Mouse (Mus musculus) heart, embryonic 10.5 days (tissue): Measurements from ENCODE around the gene Igfbp6. TPM values are rescaled to one million over a fixed set of nuclear protein-coding genes. Genes with fewer than 3 reads are reported as not detected.
"Not testable (repeated sequence)": the region's sequence is repeated elsewhere in the genome, so short reads cannot be mapped to it uniquely, and the experiment has no call there.

ENCODE experiments used
- DNase-seq: peaks from one replicate; pipeline ENCODE4 v3.0.0-alpha.2; 2017; ENCODE audit warnings: low spot score
- H3K27ac ChIP-seq: fragments of 300-500 bp; sonication (generic); 2 replicates; pipeline ENCODE4 v1.5.1; 2016; ENCODE audit warnings: mild to moderate bottlenecking
- H3K27me3 ChIP-seq: fragments of 300-500 bp; sonication (generic); 2 replicates; pipeline ENCODE4 v1.6.1; 2016; ENCODE audit warnings: mild to moderate bottlenecking; ENCODE audit not compliant: poor library complexity, insufficient read depth, severe bottlenecking
- H3K36me3 ChIP-seq: fragments of 300-500 bp; sonication (generic); 2 replicates; pipeline ENCODE4 v1.6.1; 2016; ENCODE audit warnings: mild to moderate bottlenecking, moderate library complexity
- H3K4me1 ChIP-seq: fragments of 300-500 bp; sonication (generic); 2 replicates; pipeline ENCODE4 v1.6.1; 2016; ENCODE audit warnings: mild to moderate bottlenecking
- H3K4me3 ChIP-seq: fragments of 300-500 bp; sonication (generic); 2 replicates; pipeline ENCODE4 v1.5.1; 2016; ENCODE audit warnings: mild to moderate bottlenecking, moderate library complexity
- H3K9me3 ChIP-seq: fragments of 300-500 bp; sonication (generic); 2 replicates; pipeline ENCODE4 v1.6.1; 2016; ENCODE audit warnings: mild to moderate bottlenecking, moderate library complexity
- WGBS: fragments of 180-500 bp; shearing (Covaris S2); methylation state at CpG from one replicate; pipeline ENCODE4 v1.1.7; 2016; 5-methylcytosine and 5-hydroxymethylcytosine counted together
- polyA plus RNA-seq: library from polyadenylated mRNA; unstranded; fragments of >200 nt; fragmentation: Nextera tagmentation; extraction: Ambion mirVana; gene quantifications from 2 replicates; pipeline ENCODE4 v1.2.1, GENCODE M21; 2016

Gene Igfbp6
- polyA plus RNA-seq, 1 experiment from 2014 or later: 0.67 TPM

- Histone ChIP-seq H3K9me3 (no peaks in the 10 kb centered on the region), H3K4me3 (no peak overlapping the region), H3K4me1 (peaks cover 31% of the 10 kb centered on the region), H3K27me3 (peaks cover 6% of the 10 kb centered on the region; the same call in 1 of the 2 replicates), H3K27ac (no peak overlapping the region), H3K36me3 (no peaks in the 10 kb centered on the region)
- DNase-seq: no peak
- 53% methylated on average over 4 of the region's 4 CpGs for WGBS
These were observed 8.5 kb downstream of the Igfbp6 start for GRCm38 (mm10) chr15:102152646-102153045.

- not testable (repeated sequence) for H3K27ac ChIP-seq, H3K27me3 ChIP-seq, H3K9me3 ChIP-seq, H3K4me3 ChIP-seq, H3K36me3 ChIP-seq, DNase-seq
- H3K4me1 ChIP-seq: peaks cover 17% of the 10 kb centered on the region
- WGBS: 87% methylated on average over 6 of the region's 6 CpGs
These were observed 10.8 kb downstream of the Igfbp6 start for GRCm38 (mm10) chr15:102155006-102155405.

GRCm38 (mm10) chr15:102156836-102157235 is 12.7 kb downstream of the Igfbp6 start:
- peaks cover 9% of the 10 kb centered on the region; the same call in 1 of the 2 replicates for H3K27me3 ChIP-seq
- no peaks in the 10 kb centered on the region for H3K9me3 ChIP-seq
- H3K4me3 ChIP-seq: no peak overlapping the region
- H3K27ac ChIP-seq: 0 out of 2 replicates have a peak overlapping the region, but pooled peaks have one; percentile 42
- DNase-seq: no peak
- H3K4me1 ChIP-seq: peaks cover 6% of the 10 kb centered on the region; the same call in 1 of the 2 replicates
- 48% methylated on average over 20 of the region's 20 CpGs for WGBS
- H3K36me3 ChIP-seq: no peaks in the 10 kb centered on the region

- Histone ChIP-seq H3K9me3 (no peaks in the 10 kb centered on the region), H3K4me1 (peaks cover 6% of the 10 kb centered on the region; the same call in 1 of the 2 replicates), H3K27ac (no peak overlapping the region; the same call in 1 of the 2 replicates), H3K36me3 (no peaks in the 10 kb centered on the region), H3K27me3 (peaks cover 17% of the 10 kb centered on the region; the same call in 1 of the 2 replicates), H3K4me3 (no peak overlapping the region)
- DNase-seq: no peak
- 46% methylated on average over 27 of the region's 27 CpGs for WGBS
These were observed 16.4 kb downstream of the Igfbp6 start for GRCm38 (mm10) chr15:102160415-102161060.

- no peak for DNase-seq
- Histone ChIP-seq H3K27me3 (peaks cover 17% of the 10 kb centered on the region; the same call in 1 of the 2 replicates), H3K27ac (no peak overlapping the region), H3K9me3 (no peaks in the 10 kb centered on the region), H3K36me3 (no peaks in the 10 kb centered on the region), H3K4me1 (peaks cover 8% of the 10 kb centered on the region), H3K4me3 (no peak overlapping the region)
- 51% methylated on average over 3 of the region's 3 CpGs for WGBS
These were observed 19.9 kb downstream of the Igfbp6 start for GRCm38 (mm10) chr15:102163900-102164693.

GRCm38 (mm10) chr15:102165468-102166100 is 21.4 kb downstream of the Igfbp6 start:
- no peak for DNase-seq
- H3K27ac ChIP-seq: no peak overlapping the region
- 57% methylated on average over 6 of the region's 6 CpGs for WGBS

GRCm38 (mm10) chr15:102167620-102168021 is 23.5 kb downstream of the Igfbp6 start:
- no peak overlapping the region for H3K4me3 ChIP-seq
- H3K27me3 ChIP-seq: 0 out of 2 replicates have a peak, but pooled peaks cover under 1% of the 10 kb centered on the region
- H3K4me1 ChIP-seq: peaks cover 8% of the 10 kb centered on the region
- no peaks in the 10 kb centered on the region for H3K9me3 ChIP-seq
- DNase-seq: no peak
- no peaks in the 10 kb centered on the region for H3K36me3 ChIP-seq
- no peak overlapping the region for H3K27ac ChIP-seq
- WGBS: 57% methylated on average over 6 of the region's 6 CpGs

More at GRCm38 (mm10) chr15:102165468-102166100, 21.4 kb downstream of the Igfbp6 start:
- no peak overlapping the region for H3K4me3 ChIP-seq
- peaks cover 15% of the 10 kb centered on the region; the same call in 1 of the 2 replicates for H3K27me3 ChIP-seq
- no peaks in the 10 kb centered on the region for H3K9me3 ChIP-seq
- H3K4me1 ChIP-seq: peaks cover 8% of the 10 kb centered on the region
- no peaks in the 10 kb centered on the region for H3K36me3 ChIP-seq

GRCm38 (mm10) chr15:102169064-102169463 is 24.9 kb downstream of the Igfbp6 start:
- H3K36me3 ChIP-seq: no peaks in the 10 kb centered on the region
- no peak for DNase-seq
- no peaks in the 10 kb centered on the region for H3K27me3 ChIP-seq
- 60% methylated on average over 2 of the region's 2 CpGs for WGBS
- H3K4me3 ChIP-seq: no peak overlapping the region
- H3K27ac ChIP-seq: no peak overlapping the region
- peaks cover 8% of the 10 kb centered on the region for H3K4me1 ChIP-seq
- H3K9me3 ChIP-seq: no peaks in the 10 kb centered on the region

GRCm38 (mm10) chr15:102173581-102173980 is 29.4 kb downstream of the Igfbp6 start:
- 86% methylated on average over 3 of the region's 3 CpGs for WGBS
- no peaks in the 10 kb centered on the region for H3K9me3 ChIP-seq
- H3K36me3 ChIP-seq: peaks cover 5% of the 10 kb centered on the region; the same call in 1 of the 2 replicates

GRCm38 (mm10) chr15:102175736-102176319 is 31.7 kb downstream of the Igfbp6 start:
- Histone ChIP-seq H3K4me3 (no peak overlapping the region), H3K9me3 (no peaks in the 10 kb centered on the region), H3K27me3 (no peaks in the 10 kb centered on the region), H3K36me3 (peaks cover 16% of the 10 kb centered on the region), H3K4me1 (no peaks in the 10 kb centered on the region), H3K27ac (no peak overlapping the region)
- WGBS: 80% methylated on average over 16 of the region's 16 CpGs
- DNase-seq: no peak

More at GRCm38 (mm10) chr15:102173581-102173980, 29.4 kb downstream of the Igfbp6 start:
- DNase-seq: no peak
- H3K4me3 ChIP-seq: no peak overlapping the region
- no peaks in the 10 kb centered on the region for H3K4me1 ChIP-seq
- no peak overlapping the region for H3K27ac ChIP-seq
- H3K27me3 ChIP-seq: no peaks in the 10 kb centered on the region

GRCm38 (mm10) chr15:102176571-102177316 is 32.6 kb downstream of the Igfbp6 start:
- DNase-seq: no peak
- Histone ChIP-seq H3K27ac (no peak overlapping the region), H3K9me3 (no peaks in the 10 kb centered on the region), H3K4me3 (no peak overlapping the region), H3K4me1 (no peaks in the 10 kb centered on the region), H3K27me3 (no peaks in the 10 kb centered on the region), H3K36me3 (peaks cover 16% of the 10 kb centered on the region)
- 83% methylated on average over 7 of the region's 7 CpGs for WGBS

GRCm38 (mm10) chr15:102177417-102177816 is 33.3 kb downstream of the Igfbp6 start:
- H3K9me3 ChIP-seq: no peaks in the 10 kb centered on the region
- 85% methylated on average over 8 of the region's 8 CpGs for WGBS
- H3K4me3 ChIP-seq: no peak overlapping the region
- H3K36me3 ChIP-seq: peaks cover 16% of the 10 kb centered on the region
- DNase-seq: no peak
- no peaks in the 10 kb centered on the region for H3K4me1 ChIP-seq
- no peak overlapping the region for H3K27ac ChIP-seq
- no peaks in the 10 kb centered on the region for H3K27me3 ChIP-seq
